Mouse (Mus musculus): ENCODE data around the gene Exoc1. TPM values are rescaled to one million over a fixed set of nuclear protein-coding genes. Genes with fewer than 3 reads are reported as not detected.

The Exoc1 gene
- polyA plus RNA-seq, 1 experiment from 2014 or later, result 44.5 TPM

GRCm38 (mm10) chr5:76609702-76610370, 80.7 kb downstream of the Exoc1 start:
- Histone ChIP-seq H3K27ac (no peak overlapping the region), H3K9me3 (no peaks in the 10 kb centered on the region), H3K27me3 (no peaks in the 10 kb centered on the region), H3K9ac (replicated peaks) (no peak overlapping the region), H3K4me1 (replicated peaks) (no peaks in the 10 kb centered on the region), H3K4me2 (no peak overlapping the region), H3K4me3 (replicated peaks) (no peak overlapping the region), H3K36me3 (peaks cover 83% of the 10 kb centered on the region)
- 93% methylated on average over 8 of the region's 8 CpGs for WGBS
- ATAC-seq (ENCODE audit: insufficient number of reproducible peaks, insufficient read depth, low FRiP score, low TSS enrichment, low read depth), result no peak

DNA sequence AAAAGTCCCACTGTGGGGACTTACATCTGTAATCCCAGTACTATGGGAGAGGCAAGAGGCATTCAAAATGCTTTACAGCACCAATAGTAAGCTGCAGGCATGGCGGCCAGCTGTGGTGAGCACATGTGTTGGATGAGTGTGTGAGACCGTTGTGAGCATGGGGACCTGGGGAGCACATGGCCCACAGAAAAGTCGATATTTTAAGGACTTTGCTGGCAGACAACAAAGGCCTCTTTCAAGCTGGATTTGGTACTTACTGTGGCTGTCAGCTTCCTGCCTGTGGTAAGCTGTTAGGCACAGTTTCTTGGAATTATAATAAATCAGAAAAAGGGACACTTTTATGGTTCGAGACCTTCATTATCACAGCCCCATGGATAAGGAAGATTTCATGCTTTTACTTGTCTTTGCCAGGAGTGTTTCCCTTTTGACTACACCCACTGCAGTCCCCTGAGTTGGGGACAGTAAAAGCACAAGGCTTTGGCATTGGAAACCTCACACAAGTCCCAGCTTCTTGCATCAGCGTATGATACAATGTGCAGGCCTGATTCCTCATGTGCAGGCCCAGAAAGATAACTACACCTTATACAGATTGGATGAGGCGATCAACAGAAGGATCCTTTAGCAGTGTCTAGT, 83.9 kb downstream of the Exoc1 start:
- no peak for ATAC-seq (ENCODE audit: insufficient number of reproducible peaks, insufficient read depth, low FRiP score, low TSS enrichment, low read depth)
- 67% methylated on average over 6 of the region's 6 CpGs for WGBS
- no peaks in the 10 kb centered on the region for H3K27me3 ChIP-seq
- H3K4me2 ChIP-seq, result no peak overlapping the region
- H3K36me3 ChIP-seq, result peaks cover 83% of the 10 kb centered on the region
- no peak overlapping the region for H3K4me3 ChIP-seq (replicated peaks)
- H3K9me3 ChIP-seq, result no peaks in the 10 kb centered on the region
- peak overlapping the region; percentile 12; the same call in 1 of the 2 replicates for H3K27ac ChIP-seq
- H3K9ac ChIP-seq (replicated peaks), result no peak overlapping the region
- H3K4me1 ChIP-seq (replicated peaks), result no peaks in the 10 kb centered on the region

GRCm38 (mm10) chr5:76615276-76615675, 86.2 kb downstream of the Exoc1 start:
- Histone ChIP-seq H3K4me2 (no peak overlapping the region), H3K9ac (replicated peaks) (no peak overlapping the region), H3K9me3 (no peaks in the 10 kb centered on the region), H3K27ac (no peak overlapping the region), H3K4me3 (replicated peaks) (no peak overlapping the region), H3K27me3 (0 out of 2 replicates have a peak, but pooled peaks cover 2% of the 10 kb centered on the region), H3K4me1 (replicated peaks) (no peaks in the 10 kb centered on the region), H3K36me3 (peaks cover 85% of the 10 kb centered on the region)
- 92% methylated on average over 8 of the region's 8 CpGs for WGBS
- ATAC-seq (ENCODE audit: insufficient number of reproducible peaks, insufficient read depth, low FRiP score, low TSS enrichment, low read depth), result no peak

- Histone ChIP-seq H3K4me3 (replicated peaks) (no peak overlapping the region), H3K4me1 (replicated peaks) (no peaks in the 10 kb centered on the region), H3K4me2 (no peak overlapping the region), H3K27ac (no peak overlapping the region), H3K9ac (replicated peaks) (no peak overlapping the region), H3K36me3 (peaks cover 83% of the 10 kb centered on the region), H3K27me3 (0 out of 2 replicates have a peak, but pooled peaks cover 2% of the 10 kb centered on the region), H3K9me3 (no peaks in the 10 kb centered on the region)
- ATAC-seq (ENCODE audit: insufficient number of reproducible peaks, insufficient read depth, low FRiP score, low TSS enrichment, low read depth), result no peak
- WGBS, result 73% methylated on average over 2 of the region's 2 CpGs
Measured at GRCm38 (mm10) chr5:76616196-76616747, 87.2 kb downstream of the Exoc1 start.

DNA sequence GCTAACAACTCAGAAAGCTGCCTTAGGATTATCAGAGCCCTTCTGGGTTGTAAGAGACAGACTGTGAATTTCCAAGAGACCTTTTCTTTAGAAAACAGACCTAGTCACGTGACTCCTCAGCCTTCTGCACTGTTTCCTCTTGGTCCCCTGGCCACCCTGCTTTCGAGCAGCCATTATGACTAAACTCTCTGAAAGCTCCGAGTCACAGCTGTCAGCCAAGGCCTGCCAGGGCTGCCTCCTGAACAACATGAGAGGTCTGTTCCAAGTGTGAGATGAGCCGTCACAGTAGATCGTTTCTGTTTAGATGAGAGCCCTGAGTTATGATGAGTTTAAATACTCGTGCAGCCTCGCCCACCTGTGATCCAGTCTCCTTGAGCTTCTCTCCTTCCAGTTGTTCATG, 89.6 kb downstream of the Exoc1 start:
- Histone ChIP-seq H3K9me3 (no peaks in the 10 kb centered on the region), H3K9ac (replicated peaks) (no peak overlapping the region), H3K4me1 (replicated peaks) (no peaks in the 10 kb centered on the region), H3K27ac (no peak overlapping the region), H3K4me3 (replicated peaks) (no peak overlapping the region), H3K27me3 (0 out of 2 replicates have a peak, but pooled peaks cover 2% of the 10 kb centered on the region), H3K4me2 (no peak overlapping the region), H3K36me3 (peaks cover 83% of the 10 kb centered on the region)
- no peak for ATAC-seq (ENCODE audit: insufficient number of reproducible peaks, insufficient read depth, low FRiP score, low TSS enrichment, low read depth)
- 86% methylated on average over 7 of the region's 7 CpGs for WGBS

Other genes starting within 250 kb of the Exoc1 start
- gene Clock, start 224.5 kb upstream of the Exoc1 start, polyA plus RNA-seq (2016; fragmentation: Nextera tagmentation; extraction: Ambion mirVana), result 14.7 and 15.9 TPM in 2 replicates
- not detected in 2 replicates for gene Pdcl2, start 198.2 kb upstream of the Exoc1 start, polyA plus RNA-seq (2016; fragmentation: Nextera tagmentation; extraction: Ambion mirVana)
- gene Nmu, start 165.5 kb upstream of the Exoc1 start, polyA plus RNA-seq (2016; fragmentation: Nextera tagmentation; extraction: Ambion mirVana), result 0.43 and 0.81 TPM in 2 replicates
- not detected in 2 replicates for gene Gm7271, start 45.3 kb upstream of the Exoc1 start, polyA plus RNA-seq (2016; fragmentation: Nextera tagmentation; extraction: Ambion mirVana)
- 11.0 and 11.4 TPM in 2 replicates for gene Cep135, start 59.4 kb downstream of the Exoc1 start, polyA plus RNA-seq (2016; fragmentation: Nextera tagmentation; extraction: Ambion mirVana)
- gene C530008M17Rik, start 127.2 kb downstream of the Exoc1 start, polyA plus RNA-seq (2016; fragmentation: Nextera tagmentation; extraction: Ambion mirVana), result 22.0 and 31.9 TPM in 2 replicates